Mouse (Mus musculus) myocyte (in vitro differentiated cells): ENCODE results near the gene Rtkn. TPM values are rescaled to one million over a fixed set of nuclear protein-coding genes. Genes with fewer than 3 reads are reported as not detected.

Experiments used
- H3K27me3 ChIP-seq: one replicate; pipeline ENCODE4 v1.6.1; 2011; ENCODE audit not compliant: control insufficient read depth, insufficient read depth, insufficient read length
- H3K36me3 ChIP-seq: one replicate; pipeline ENCODE4 v1.6.1; 2011; ENCODE audit not compliant: control insufficient read depth, insufficient read depth
- H3K4me2 ChIP-seq: one replicate; pipeline ENCODE4 v1.6.1; 2011; ENCODE audit warnings: low read depth, control low read depth
- H3K4me3 ChIP-seq: one replicate; pipeline ENCODE4 v1.5.1; 2011; ENCODE audit warnings: mild to moderate bottlenecking, control low read depth, moderate library complexity
- H3K79me2 ChIP-seq: one replicate; pipeline ENCODE4 v1.6.1; 2011; ENCODE audit not compliant: control insufficient read depth, insufficient read depth
- H3ac ChIP-seq: one replicate; pipeline ENCODE4 v1.6.1; 2011; ENCODE audit not compliant: control insufficient read depth, insufficient read length
- CEBPB ChIP-seq: IDR thresholded peaks from 2 replicates; pipeline ENCODE4 v1.6.1; 2011; ENCODE audit warnings: mild to moderate bottlenecking, moderate library complexity; ENCODE audit not compliant: poor library complexity, insufficient read depth, severe bottlenecking
- E2F4 ChIP-seq: IDR thresholded peaks from one replicate; pipeline ENCODE4 v1.6.1; 2011; ENCODE audit warnings: mild to moderate bottlenecking, control low read depth, moderate library complexity; ENCODE audit not compliant: insufficient read depth
- MAX ChIP-seq: IDR thresholded peaks from one replicate; pipeline ENCODE4 v1.6.1; 2011; ENCODE audit warnings: low read depth, mild to moderate bottlenecking, control low read depth
- MYOD1 ChIP-seq, 3 experiments: IDR thresholded peaks; one replicate each; pipeline ENCODE4 v1.6.1; 2011; ENCODE audit warnings: control low read depth in 2 of 3, low read depth in 2 of 3, mild to moderate bottlenecking in 2 of 3, moderate library complexity in 1 of 3; ENCODE audit not compliant: insufficient read length in 2 of 3, control insufficient read depth in 1 of 3
- MYOG ChIP-seq, 3 experiments: IDR thresholded peaks; one replicate each; pipeline ENCODE4 v1.6.1; 2011; ENCODE audit warnings: control low read depth in 2 of 3, low read depth in 2 of 3, mild to moderate bottlenecking in 2 of 3; ENCODE audit not compliant: insufficient read length in 2 of 3, control insufficient read depth in 1 of 3, insufficient read depth in 1 of 3
- POLR2A ChIP-seq: IDR thresholded peaks from one replicate; pipeline ENCODE4 v1.6.1; 2011; ENCODE audit warnings: low read depth, mild to moderate bottlenecking, control low read depth, moderate library complexity; ENCODE audit not compliant: insufficient read length
- POLR2AphosphoS2 ChIP-seq: IDR thresholded peaks from one replicate; pipeline ENCODE4 v1.6.1; 2011; ENCODE audit warnings: low read depth, control low read depth; ENCODE audit not compliant: insufficient read length
- REST ChIP-seq: IDR thresholded peaks from one replicate; pipeline ENCODE4 v1.6.1; 2011; ENCODE audit warnings: mild to moderate bottlenecking, control low read depth, moderate library complexity; ENCODE audit not compliant: insufficient read depth, insufficient read length
- SRF ChIP-seq: IDR thresholded peaks from one replicate; pipeline ENCODE4 v1.6.1; 2011; ENCODE audit warnings: low read depth; ENCODE audit not compliant: control insufficient read depth, insufficient read length
- TCF12 ChIP-seq: IDR thresholded peaks from one replicate; pipeline ENCODE4 v1.6.1; 2011; ENCODE audit warnings: mild to moderate bottlenecking, control low read depth; ENCODE audit not compliant: poor library complexity, insufficient read depth, severe bottlenecking
- TCF3 ChIP-seq: IDR thresholded peaks from one replicate; pipeline ENCODE4 v1.6.1; 2011; ENCODE audit warnings: low read depth, control low read depth; ENCODE audit not compliant: insufficient read length
- USF1 ChIP-seq: IDR thresholded peaks from one replicate; pipeline ENCODE4 v1.6.1; 2011; ENCODE audit warnings: low read depth, mild to moderate bottlenecking, control low read depth, moderate library complexity
- polyA plus RNA-seq: library from polyadenylated mRNA; unstranded; fragments of >200 nt; fragmentation: generic; extraction: Trizol; gene quantifications from one replicate; pipeline ENCODE4 v1.2.1, GENCODE M21; 2012; ENCODE audit warnings: missing spikeins

The Rtkn gene
- polyA plus RNA-seq, 1 experiment, result 29.7 TPM

DNA sequence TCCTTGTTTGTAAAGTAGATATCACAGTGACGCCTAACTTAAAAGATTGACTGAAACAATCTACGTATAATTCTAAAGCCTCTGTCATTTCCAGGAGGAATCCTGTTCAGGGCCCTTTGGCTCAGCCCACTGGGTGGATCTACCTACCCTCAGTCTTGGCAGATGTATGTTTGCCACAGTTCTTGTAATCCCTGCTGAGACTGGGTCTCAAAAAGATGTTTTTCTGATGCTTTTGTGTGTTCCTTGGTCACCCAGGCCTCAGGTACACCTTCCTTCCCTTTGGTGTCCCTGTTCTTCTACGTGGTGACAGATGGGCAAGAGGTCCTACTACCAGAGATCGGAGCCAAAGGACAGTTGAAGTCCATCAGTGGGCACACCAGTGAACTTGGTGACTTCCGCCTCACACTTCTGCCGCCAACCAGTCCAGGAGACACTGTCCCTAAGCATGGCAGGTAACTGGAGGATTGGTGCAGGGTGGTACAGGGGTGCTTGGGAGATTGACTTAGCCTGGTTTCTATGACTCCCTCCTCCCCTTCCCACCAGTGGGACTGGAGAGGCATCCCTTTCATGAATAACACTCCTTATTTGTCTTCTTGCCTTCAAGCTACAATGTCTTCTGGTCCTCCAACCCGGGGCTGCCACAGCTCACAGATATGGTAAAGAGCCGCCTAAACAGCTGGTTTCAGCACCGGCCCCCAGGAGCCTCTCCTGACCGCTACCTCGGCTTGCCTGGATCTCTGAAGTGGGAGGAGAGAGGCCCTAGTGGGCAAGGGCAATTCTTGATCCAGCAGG lies 18.7 kb upstream of the Rtkn start:
- Histone ChIP-seq H3ac (peak overlapping the region; percentile 90), H3K36me3 (no peaks in the 10 kb centered on the region), H3K79me2 (peaks cover 21% of the 10 kb centered on the region), H3K4me3 (peak overlapping the region; percentile 75), H3K27me3 (no peaks in the 10 kb centered on the region), H3K4me2 (peak overlapping the region; percentile 88)
- peak; percentile 28 for TF ChIP-seq POLR2AphosphoS2
- no peak for TF ChIP-seq E2F4

DNA sequence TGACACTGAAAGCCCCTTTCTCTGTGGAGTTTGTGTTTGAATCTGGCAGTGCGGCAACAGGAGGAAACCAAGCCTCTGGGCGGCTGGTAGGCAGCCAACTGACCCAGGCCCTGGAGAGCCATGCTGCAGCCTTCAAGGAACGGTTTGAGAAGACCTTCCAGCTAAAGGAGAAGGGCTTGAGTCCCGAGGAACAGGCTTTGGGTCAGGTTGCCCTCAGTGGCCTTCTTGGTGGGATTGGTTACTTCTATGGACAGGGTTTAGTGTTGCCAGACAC lies 18.2 kb upstream of the Rtkn start:
- Histone ChIP-seq H3K4me2 (no peak overlapping the region), H3K36me3 (no peaks in the 10 kb centered on the region), H3K79me2 (peaks cover 21% of the 10 kb centered on the region), H3K27me3 (no peaks in the 10 kb centered on the region), H3ac (no peak overlapping the region), H3K4me3 (no peak overlapping the region)
- TF ChIP-seq REST, result no peak
- no peak for TF ChIP-seq MYOD1 (IDR thresholded peaks at IDR 0.05; ENCODE audit: control insufficient read depth in 1 of 3, insufficient read length in 2 of 3, low read depth in 2 of 3)
- no peak for TF ChIP-seq TCF3
- TF ChIP-seq CEBPB, result no peak
- no peak for TF ChIP-seq TCF12
- no peak for TF ChIP-seq MYOG (IDR thresholded peaks at IDR 0.05; ENCODE audit: control insufficient read depth in 1 of 3, insufficient read depth in 1 of 3, insufficient read length in 2 of 3, low read depth in 2 of 3)
- no peak for TF ChIP-seq POLR2AphosphoS2
- TF ChIP-seq USF1, result no peak
- no peak for TF ChIP-seq POLR2A
- no peak for TF ChIP-seq E2F4
- no peak for TF ChIP-seq MAX
- no peak for TF ChIP-seq SRF

DNA sequence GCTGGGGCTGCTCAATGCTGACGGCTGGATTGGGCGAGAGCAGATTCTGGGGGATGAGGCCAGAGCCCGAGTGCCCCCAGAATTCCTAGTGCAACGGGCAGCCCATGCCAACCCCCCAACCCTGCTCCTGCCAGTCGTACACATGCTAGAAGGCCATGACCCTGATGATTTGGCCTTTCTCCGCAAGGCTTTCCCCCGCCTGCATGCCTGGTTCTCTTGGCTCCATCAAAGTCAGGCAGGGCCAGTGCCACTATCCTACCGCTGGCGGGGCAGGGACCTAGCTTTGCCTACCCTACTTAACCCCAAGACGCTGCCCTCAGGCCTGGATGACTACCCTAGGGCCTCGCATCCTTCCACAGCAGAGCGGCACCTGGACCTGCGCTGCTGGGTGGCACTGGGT lies 17.6 kb upstream of the Rtkn start:
- no peak overlapping the region for H3K4me2 ChIP-seq
- peak; percentile 62 for TF ChIP-seq POLR2AphosphoS2
- TF ChIP-seq CEBPB, result no peak
- no peaks in the 10 kb centered on the region for H3K36me3 ChIP-seq
- peaks cover 24% of the 10 kb centered on the region for H3K79me2 ChIP-seq
- H3K4me3 ChIP-seq, result no peak overlapping the region
- no peak overlapping the region for H3ac ChIP-seq
- no peaks in the 10 kb centered on the region for H3K27me3 ChIP-seq

DNA sequence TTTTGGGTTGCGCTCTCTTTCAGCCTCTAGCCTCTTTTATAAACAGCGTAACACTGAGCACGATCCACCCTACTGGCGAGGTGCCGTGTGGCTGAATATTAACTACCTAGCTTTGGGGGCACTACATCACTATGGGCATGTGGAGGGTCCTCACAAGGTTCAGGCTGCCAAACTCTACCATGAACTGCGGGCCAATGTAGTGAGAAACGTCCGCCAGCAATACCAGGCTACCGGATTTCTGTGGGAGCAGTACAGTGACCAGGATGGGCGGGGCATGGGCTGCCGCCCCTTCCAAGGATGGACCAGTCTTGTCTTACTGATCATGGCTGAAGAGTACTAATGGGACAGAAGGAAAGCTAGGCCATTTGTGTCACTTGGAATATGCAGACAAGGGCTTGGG lies 16.9 kb upstream of the Rtkn start:
- Histone ChIP-seq H3K4me3 (no peak overlapping the region), H3ac (no peak overlapping the region), H3K79me2 (peaks cover 27% of the 10 kb centered on the region), H3K4me2 (no peak overlapping the region), H3K27me3 (no peaks in the 10 kb centered on the region), H3K36me3 (no peaks in the 10 kb centered on the region)
- TF ChIP-seq POLR2AphosphoS2 (peak; percentile 54), POLR2A (peak; percentile 19), MAX (no peak), TCF3 (no peak), USF1 (no peak)

DNA sequence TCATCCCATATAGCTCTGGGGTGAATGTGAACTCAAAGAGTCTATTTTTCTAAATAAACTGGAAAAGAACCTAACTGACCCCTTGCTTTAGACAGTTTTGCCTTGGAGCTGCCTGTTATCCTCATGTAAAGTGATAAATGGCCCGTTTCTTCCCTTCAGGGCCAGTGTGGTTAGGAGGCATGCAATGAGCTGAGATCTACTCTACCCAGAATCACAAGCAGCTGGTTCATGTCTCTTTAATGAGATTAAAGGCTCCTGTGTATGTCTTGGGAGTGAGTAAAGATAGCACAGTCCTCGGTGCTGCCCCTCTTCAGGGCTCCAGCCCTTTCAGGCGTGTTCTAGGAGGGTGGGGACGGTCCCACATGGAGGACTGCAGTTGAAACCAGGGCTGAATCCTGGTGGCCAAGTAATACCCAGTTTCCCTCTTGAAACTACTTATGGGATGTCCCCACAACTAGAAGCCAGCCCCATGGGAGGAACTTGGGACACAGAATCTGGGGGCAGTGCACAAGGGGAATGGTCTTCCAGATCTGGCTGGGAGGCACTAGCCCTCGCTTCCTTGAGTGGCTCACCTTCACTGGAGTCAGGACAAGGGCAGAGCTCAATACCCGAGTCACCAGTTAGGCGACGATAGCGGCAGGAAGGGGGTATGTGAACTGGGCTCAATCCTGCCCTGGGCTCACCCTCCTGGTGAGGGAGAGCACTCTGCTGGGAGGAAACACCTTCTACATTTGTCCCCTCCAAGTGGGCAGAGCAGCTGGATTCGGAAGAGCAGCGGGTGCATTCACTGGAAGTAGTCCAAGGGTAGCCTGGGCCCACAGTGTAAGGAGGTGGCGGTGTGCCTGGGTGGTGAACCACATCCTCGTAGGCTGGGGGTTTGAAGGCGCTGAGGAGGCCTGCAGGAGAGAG lies 16.2 kb upstream of the Rtkn start:
- peaks cover 30% of the 10 kb centered on the region for H3K79me2 ChIP-seq
- no peaks in the 10 kb centered on the region for H3K27me3 ChIP-seq
- peak overlapping the region; percentile 100 for H3K4me2 ChIP-seq
- H3K4me3 ChIP-seq, result no peak overlapping the region
- TF ChIP-seq POLR2AphosphoS2, result no peak
- no peak for TF ChIP-seq USF1
- TF ChIP-seq TCF3, result no peak
- TF ChIP-seq POLR2A, result peak; percentile 1
- no peak overlapping the region for H3ac ChIP-seq
- no peaks in the 10 kb centered on the region for H3K36me3 ChIP-seq

DNA sequence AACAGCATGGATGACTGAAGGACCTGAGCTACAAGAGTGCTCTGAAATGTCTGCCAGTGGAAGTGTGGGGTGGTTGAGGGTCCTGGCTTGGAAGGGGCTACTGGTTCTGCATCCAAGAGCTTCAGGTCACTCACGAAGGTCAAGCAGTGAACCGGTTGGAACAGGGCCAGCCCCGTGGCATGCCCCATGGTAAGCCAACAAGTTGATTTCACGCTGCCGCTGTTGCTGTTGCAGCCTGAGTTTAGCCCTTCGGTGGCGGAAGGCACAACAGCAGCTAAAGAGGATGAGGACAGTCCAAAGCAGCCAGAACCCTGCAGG lies 15.6 kb upstream of the Rtkn start:
- TF ChIP-seq TCF3 (no peak), SRF (no peak), POLR2AphosphoS2 (peak; percentile 21), REST (no peak), MYOD1 (IDR thresholded peaks at IDR 0.05; ENCODE audit: control insufficient read depth in 1 of 3, insufficient read length in 2 of 3, low read depth in 2 of 3) (no peak), MAX (no peak), TCF12 (no peak), POLR2A (peak; percentile 9), MYOG (IDR thresholded peaks at IDR 0.05; ENCODE audit: control insufficient read depth in 1 of 3, insufficient read depth in 1 of 3, insufficient read length in 2 of 3, low read depth in 2 of 3) (no peak), E2F4 (no peak)
- Histone ChIP-seq H3ac (no peak overlapping the region), H3K4me2 (peak overlapping the region; percentile 100), H3K4me3 (peak overlapping the region; percentile 59), H3K27me3 (no peaks in the 10 kb centered on the region), H3K79me2 (peaks cover 30% of the 10 kb centered on the region), H3K36me3 (no peaks in the 10 kb centered on the region)
